Mouse (Mus musculus) mature B cell (primary cell): ENCODE data around the gene Fam169b.
"Not testable (repeated sequence)": the region's sequence is repeated elsewhere in the genome, so short reads cannot be mapped to it uniquely, and the experiment has no call there.

Source experiments
- in situ Hi-C: fragments of 300-500 bp; cut with MboI; formaldehyde crosslinking; loops from 2 replicates; pipeline ENCODE4 v1.14.3; 2019

Fam169b gene

GRCm38 (mm10) chr7:68264028-68264453 lies 9.6 kb upstream of the Fam169b start, which contains the start of gene Pgpep1l:
Pgpep1l (minus strand) TSS chr7:68264233.
- in situ Hi-C loops, result no loop called here

- in situ Hi-C loops, result no loop called here
Measured at GRCm38 (mm10) chr7:68264531-68264930, 9.1 kb upstream of the Fam169b start.

GRCm38 (mm10) chr7:68265391-68265790 lies 8.2 kb upstream of the Fam169b start:
- in situ Hi-C loops, result no loop called here

GRCm38 (mm10) chr7:68266691-68267090 lies 6.9 kb upstream of the Fam169b start:
- in situ Hi-C loops, result no loop called here

GRCm38 (mm10) chr7:68270551-68270950 lies 3.1 kb upstream of the Fam169b start:
- in situ Hi-C loops, result no loop called here

GRCm38 (mm10) chr7:68271816-68272215 lies 1.8 kb upstream of the Fam169b start:
- in situ Hi-C loops, result no loop called here

GRCm38 (mm10) chr7:68272607-68273006 lies 1.0 kb upstream of the Fam169b start:
- in situ Hi-C loops, result no loop called here

GRCm38 (mm10) chr7:68274218-68274617 lies 579 bp downstream of the Fam169b start:
- in situ Hi-C loops, result no loop called here

GRCm38 (mm10) chr7:68274951-68275350 lies 1.3 kb downstream of the Fam169b start:
- in situ Hi-C loops, result no loop called here

- in situ Hi-C loops, result not testable (repeated sequence)
Measured at GRCm38 (mm10) chr7:68275445-68275837, 1.8 kb downstream of the Fam169b start.

GRCm38 (mm10) chr7:68275838-68276731 lies 2.4 kb downstream of the Fam169b start:
- in situ Hi-C loops, result no loop called here

- in situ Hi-C loops, result no loop called here
Measured at GRCm38 (mm10) chr7:68277054-68277896, 3.6 kb downstream of the Fam169b start.

GRCm38 (mm10) chr7:68277897-68278270 lies 4.2 kb downstream of the Fam169b start:
- in situ Hi-C loops, result no loop called here

- in situ Hi-C loops, result no loop called here
Measured at GRCm38 (mm10) chr7:68278385-68278784, 4.7 kb downstream of the Fam169b start.

GRCm38 (mm10) chr7:68278908-68279307 lies 5.3 kb downstream of the Fam169b start:
- in situ Hi-C loops, result no loop called here

GRCm38 (mm10) chr7:68279481-68279880 lies 5.8 kb downstream of the Fam169b start:
- in situ Hi-C loops, result no loop called here

GRCm38 (mm10) chr7:68280352-68280869 lies 6.8 kb downstream of the Fam169b start:
- in situ Hi-C loops, result no loop called here

GRCm38 (mm10) chr7:68281341-68281740 lies 7.7 kb downstream of the Fam169b start:
- in situ Hi-C loops, result no loop called here

- in situ Hi-C loops, result no loop called here
Measured at GRCm38 (mm10) chr7:68282304-68283132, 8.9 kb downstream of the Fam169b start.

- in situ Hi-C loops, result not testable (repeated sequence)
Measured at GRCm38 (mm10) chr7:68283133-68283520, 9.5 kb downstream of the Fam169b start.

GRCm38 (mm10) chr7:68283776-68284175 lies 10.1 kb downstream of the Fam169b start:
- in situ Hi-C loops, result no loop called here
